ENCODE assay signal across 10 mouse cellular contexts in genomic region chr9:54787760-54788159, GRCm38 (mm10). TPM values are rescaled to one million over a fixed set of nuclear protein-coding genes. Genes with fewer than 3 reads are reported as not detected.
DNase-seq lines count a peak whose midpoint lies in the region; ATAC-seq lines count a peak whose summit lies in the region.
"Had no signal": no experiment of that assay in that cellular context is flagged by ENCODE, and none has a peak within 500 bp of the region (broad histone marks: within the 10 kb centered on the region; RNA-seq: fewer than 3 reads in every experiment).

No protein-coding gene starts in this region.

- no peak overlapping the region for H3K9ac ChIP-seq in heart, embryonic 11.5 days (ENCODE audit: low read depth, low read length)
- no peak overlapping the region for H3K9ac ChIP-seq in forebrain, embryonic 14.5 days (ENCODE audit: low read length)
- H3K9ac ChIP-seq: liver, embryonic 14.5 days had no signal

- DNase-seq in heart, adult 8-10 months (ENCODE audit: low spot score): no peak
- DNase-seq in MN1 (ENCODE audit: low spot score): peak; percentile 95
- DNase-seq in forebrain, embryonic 14.5 days (ENCODE audit: low spot score): peak; percentile 56
- peak; percentile 76 for DNase-seq in limb, embryonic 10.5 days (ENCODE audit: low spot score)
- DNase-seq in ovary, postnatal 10 days (ENCODE audit: low spot score): no peak
- no peak for DNase-seq in cerebellum, adult 9-10 months

- peak; percentile 32; the same call in 1 of the 2 replicates for ATAC-seq in heart, embryonic 11.5 days (replicated peaks; ENCODE audit: insufficient number of reproducible peaks, low FRiP score, low TSS enrichment)
- peak; percentile 74 for ATAC-seq in forebrain, embryonic 14.5 days
- no peak for ATAC-seq in megakaryocyte-erythroid progenitor cell, adult 5-6 weeks (replicated peaks; ENCODE audit: low FRiP score, low TSS enrichment, poor library complexity, severe bottlenecking)

- no peaks in the 10 kb centered on the region for H3K27me3 ChIP-seq in heart, embryonic 11.5 days (ENCODE audit: control insufficient read depth, insufficient read depth, low read length)
- H3K27me3 ChIP-seq in forebrain, embryonic 14.5 days (replicated peaks; ENCODE audit: control insufficient read depth, insufficient read depth, low read length): no peaks in the 10 kb centered on the region
- no peaks in the 10 kb centered on the region for H3K27me3 ChIP-seq in limb, embryonic 10.5 days (ENCODE audit: low read depth, poor library complexity, severe bottlenecking)

- H3K4me3 ChIP-seq in heart, embryonic 11.5 days (ENCODE audit: low read depth, low read length): no peak overlapping the region
- H3K4me3 ChIP-seq in forebrain, embryonic 14.5 days (ENCODE audit: low read depth, low read length): no peak overlapping the region
- no peak overlapping the region for H3K4me3 ChIP-seq in limb, embryonic 10.5 days

- H3K9me3 ChIP-seq in heart, embryonic 11.5 days (replicated peaks; ENCODE audit: control insufficient read depth, low read length): no peaks in the 10 kb centered on the region
- H3K9me3 ChIP-seq in forebrain, embryonic 14.5 days (replicated peaks; ENCODE audit: control insufficient read depth, low read length): no peaks in the 10 kb centered on the region
- H3K9me3 ChIP-seq in limb, embryonic 10.5 days (replicated peaks): no peaks in the 10 kb centered on the region

- H3K36me3 ChIP-seq in heart, embryonic 11.5 days (ENCODE audit: control insufficient read depth, insufficient read depth, low read length): no peaks in the 10 kb centered on the region
- H3K36me3 ChIP-seq in forebrain, embryonic 14.5 days (ENCODE audit: control insufficient read depth, insufficient read depth, low read length): no peaks in the 10 kb centered on the region
- no peaks in the 10 kb centered on the region for H3K36me3 ChIP-seq in limb, embryonic 10.5 days

- H3K4me2 ChIP-seq in heart, embryonic 11.5 days: no peak overlapping the region
- H3K4me2 ChIP-seq in forebrain, embryonic 14.5 days (ENCODE audit: low read length): no peak overlapping the region

- H3K27ac ChIP-seq in heart, embryonic 11.5 days (ENCODE audit: low read depth, low read length): no peak overlapping the region
- H3K27ac ChIP-seq in forebrain, embryonic 14.5 days (ENCODE audit: low read depth, low read length): no peak overlapping the region
- peak overlapping the region; percentile 80 for H3K27ac ChIP-seq in limb, embryonic 10.5 days
- H3K27ac ChIP-seq: liver, embryonic 14.5 days had no signal

- H3K4me1 ChIP-seq in heart, embryonic 11.5 days (ENCODE audit: control insufficient read depth, insufficient read depth, low read length): peaks cover 21% of the 10 kb centered on the region
- H3K4me1 ChIP-seq in forebrain, embryonic 14.5 days (ENCODE audit: control insufficient read depth, insufficient read depth, low read length): peaks cover 3% of the 10 kb centered on the region; the same call in 1 of the 2 replicates
- peaks cover 46% of the 10 kb centered on the region for H3K4me1 ChIP-seq in limb, embryonic 10.5 days

- 18% methylated on average over 8 of the region's 8 CpGs for WGBS in heart, embryonic 11.5 days (ENCODE audit: insufficient replicate concordance)
- 15% methylated on average over 8 of the region's 8 CpGs for WGBS in forebrain, embryonic 14.5 days
- WGBS in limb, embryonic 10.5 days: 22% methylated on average over 8 of the region's 8 CpGs

RNA-seq across cellular contexts. Expression of gene Crabp1, which starts 23.2 kb away (rescaled TPM):
- 50.3 and 56.9 TPM in 2 replicates for polyA plus RNA-seq in heart, embryonic 11.5 days (2014; fragmentation: Nextera tagmentation; extraction: Ambion mirVana)
- total RNA-seq in heart, adult 8-10 months (2022): not detected
- 44.7 and 51.7 TPM in 2 replicates for polyA plus RNA-seq in forebrain, embryonic 14.5 days (2014; fragmentation: Nextera tagmentation; extraction: Ambion mirVana)
- 615 and 856 TPM in 2 replicates for polyA plus RNA-seq in limb, embryonic 10.5 days (2016; fragmentation: Nextera tagmentation; extraction: Ambion mirVana)
- total RNA-seq in megakaryocyte-erythroid progenitor cell, adult 5-6 weeks (2014; fragmentation: Nextera tagmentation): not detected in 2 replicates
- total RNA-seq in megakaryocyte-erythroid progenitor cell, adult 5-6 weeks (2017): not detected in 2 replicates
- total RNA-seq: common myeloid progenitor, adult 5-6 weeks had no signal

RNA-seq across cellular contexts. Expression of gene Wdr61, which starts 53.4 kb away (rescaled TPM):
- polyA plus RNA-seq in heart, embryonic 11.5 days (2014; fragmentation: Nextera tagmentation; extraction: Ambion mirVana): 124 and 128 TPM in 2 replicates
- total RNA-seq in heart, adult 8-10 months (2022): 10 to 100 TPM; 27.3 to 32.4 (median 29.6) TPM
- polyA plus RNA-seq in forebrain, embryonic 14.5 days (2014; fragmentation: Nextera tagmentation; extraction: Ambion mirVana): 141 and 159 TPM in 2 replicates
- polyA plus RNA-seq in limb, embryonic 10.5 days (2016; fragmentation: Nextera tagmentation; extraction: Ambion mirVana): 178 and 190 TPM in 2 replicates
- 94.9 and 125 TPM in 2 replicates for total RNA-seq in megakaryocyte-erythroid progenitor cell, adult 5-6 weeks (2014; fragmentation: Nextera tagmentation)
- total RNA-seq in megakaryocyte-erythroid progenitor cell, adult 5-6 weeks (2017): 123 and 136 TPM in 2 replicates

Comparison
In these comparisons a context has a peak if more than half of its experiments do, and no peak if none do; other contexts are left out.
1. DNase-seq: peak in MN1 (single experiment), forebrain, embryonic 14.5 days (single experiment) and limb, embryonic 10.5 days (single experiment); none in heart, adult 8-10 months (single experiment), ovary, postnatal 10 days (single experiment) and cerebellum, adult 9-10 months (single experiment).
2. RNA of gene Crabp1, which starts 23.2 kb away (polyA plus RNA-seq): 615 to 856 TPM in limb, embryonic 10.5 days; 44.7 to 51.7 TPM in forebrain, embryonic 14.5 days and 50.3 to 56.9 TPM in heart, embryonic 11.5 days; every median in the first group is over 10 times any median in the second.